Mouse (Mus musculus) ES-E14 (cell line): ENCODE results near the gene Myzap.

Experiments used
- CHD2 ChIP-seq: IDR thresholded peaks from 2 replicates; pipeline ENCODE4 v1.6.1; 2014; ENCODE audit warnings: mild to moderate bottlenecking, low read depth, low read length, inconsistent platforms
- HCFC1 ChIP-seq: IDR thresholded peaks from 2 replicates; pipeline ENCODE4 v1.6.1; 2012; ENCODE audit warnings: low read length, inconsistent platforms, borderline replicate concordance; ENCODE audit not compliant: insufficient read depth
- MAFK ChIP-seq: IDR thresholded peaks from 2 replicates; pipeline ENCODE4 v1.6.1; 2014; ENCODE audit warnings: mild to moderate bottlenecking, low read depth, low read length, inconsistent platforms; ENCODE audit not compliant: insufficient read depth
- ZC3H11A ChIP-seq: IDR thresholded peaks from 2 replicates; pipeline ENCODE4 v1.6.1; 2012; ENCODE audit warnings: low read depth, mild to moderate bottlenecking, inconsistent platforms, low read length, borderline replicate concordance
- ZNF384 ChIP-seq: IDR thresholded peaks from 2 replicates; pipeline ENCODE4 v1.6.1; 2012; ENCODE audit warnings: low read depth, low read length, inconsistent platforms

DNA sequence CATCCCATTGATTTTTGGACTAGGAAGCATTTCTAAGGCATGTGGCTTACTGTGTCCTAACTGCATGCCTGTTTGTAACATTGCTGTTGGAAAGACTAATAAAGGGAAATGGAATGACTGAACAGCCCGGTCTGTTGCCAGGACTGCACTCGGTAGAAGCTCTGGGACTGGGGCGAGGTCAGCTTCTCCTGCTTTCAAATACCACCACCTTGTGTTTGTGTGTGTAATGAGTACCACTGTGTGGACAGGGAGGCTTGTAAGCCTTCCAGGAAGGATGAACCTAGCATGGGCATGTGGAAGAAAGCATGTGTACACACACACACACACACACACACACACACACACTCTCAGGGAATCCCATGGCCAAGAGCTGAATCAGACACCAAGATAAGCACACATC lies 72.3 kb downstream of the Myzap start:
- no peak for TF ChIP-seq ZC3H11A
- TF ChIP-seq HCFC1 = no peak
- TF ChIP-seq MAFK = no peak
- no peak for TF ChIP-seq ZNF384
- TF ChIP-seq CHD2 = no peak
